Mouse (Mus musculus) thymus, postnatal 25 days (tissue): ENCODE data around the gene Olfr745.

ENCODE experiments used
- DNase-seq: peaks from one replicate; pipeline ENCODE4 v3.0.0; 2022

Gene Olfr745

DNA sequence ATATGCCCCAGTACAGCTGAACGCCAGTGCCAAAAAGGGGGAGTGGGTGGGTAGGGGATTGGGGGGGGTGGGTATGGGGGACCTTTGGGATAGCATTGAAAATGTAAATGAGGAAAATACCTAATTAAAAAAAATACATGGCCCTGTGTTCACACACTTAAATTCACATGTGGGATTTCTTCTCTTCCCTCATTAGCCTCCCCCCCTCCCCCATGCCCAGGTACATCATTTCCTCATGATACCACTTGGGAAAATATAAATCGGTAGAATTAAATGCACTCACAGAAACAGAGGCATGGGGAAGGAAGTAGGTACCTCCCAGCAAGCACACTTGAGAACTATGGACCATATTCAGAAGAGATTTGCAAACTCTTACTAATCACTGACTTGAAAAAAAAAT is at the start of gene Olfr745:
TSS of gene Olfr745 (plus strand) at position 301 of the 400 bp plus-strand sequence.
- no peak for DNase-seq

DNA sequence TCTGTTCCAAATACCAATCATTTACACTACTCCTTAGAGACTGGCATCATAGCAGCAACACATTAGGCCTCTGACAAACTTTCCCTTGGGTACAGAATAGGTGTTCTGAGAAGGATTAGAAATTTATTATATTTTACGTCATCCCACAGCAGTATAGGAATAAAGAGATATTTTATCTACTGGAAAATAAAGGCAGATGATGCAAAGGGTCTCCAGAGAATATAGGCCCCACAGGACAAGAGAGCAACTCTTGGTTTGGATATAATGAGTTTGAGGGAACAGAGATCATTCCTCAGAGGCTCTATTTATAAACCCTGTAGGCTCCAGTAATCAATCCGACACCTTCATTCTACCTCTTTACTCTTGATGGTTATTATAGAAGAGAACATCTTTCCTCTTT is 24.6 kb upstream of the Olfr745 start, which contains the start of gene Olfr744:
TSS of gene Olfr744 (plus strand) at position 301 of the 400 bp plus-strand sequence.
- DNase-seq: no peak

DNA sequence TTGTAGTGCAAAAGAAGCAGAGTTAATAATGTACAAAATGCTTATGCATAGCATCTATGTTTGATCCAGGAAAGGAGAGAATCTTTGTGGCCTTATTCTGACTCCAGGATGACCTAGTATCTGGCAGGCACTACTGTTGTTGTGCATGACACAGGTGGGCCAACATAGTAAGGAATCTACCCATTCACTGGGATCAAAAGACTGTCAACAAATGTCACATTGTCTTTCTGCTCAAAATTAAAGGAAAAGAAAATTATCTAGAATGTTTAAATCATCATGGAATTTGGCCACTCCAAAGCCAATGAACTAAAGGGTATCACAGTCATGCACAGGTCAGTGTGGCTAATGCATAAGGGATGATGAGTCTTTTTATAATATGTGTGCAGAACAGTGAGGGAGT is 7.6 kb downstream of the Olfr745 start, which contains the start of gene Olfr746:
TSS of gene Olfr746 (plus strand) at position 301 of the 400 bp plus-strand sequence.
- DNase-seq: no peak

DNA sequence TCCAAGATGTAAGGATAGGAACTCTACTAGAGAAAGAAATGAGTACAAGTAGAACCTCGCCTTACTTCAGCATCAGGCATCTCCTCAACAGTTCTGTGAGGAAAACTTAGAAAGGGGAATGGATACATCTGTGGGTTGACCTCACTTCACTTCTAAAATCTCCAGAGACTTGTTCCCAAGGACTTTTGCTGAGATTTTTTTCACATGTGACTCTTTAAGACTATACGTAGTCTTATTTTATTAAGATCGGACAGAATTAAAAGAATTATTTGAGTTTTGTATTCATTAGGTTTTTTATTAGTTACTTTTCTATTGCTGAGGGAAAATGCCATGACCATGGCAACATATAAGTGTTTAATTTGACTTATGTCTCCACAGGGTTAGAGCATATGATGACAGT is 53.9 kb downstream of the Olfr745 start, which contains the start of gene Olfr747:
TSS of gene Olfr747 (minus strand) at position 101 of the 400 bp plus-strand sequence.
- no peak for DNase-seq
